Mouse (Mus musculus): ENCODE measurements around the gene Fam57b.

Gene Fam57b

GRCm38 (mm10) chr7:126797411-126798126 lies at the start of gene Fam57b:
TSS of gene Fam57b (plus strand) at chr7:126797668.
- peak; percentile 48 for DNase-seq

GRCm38 (mm10) chr7:126748824-126749223 lies 48.6 kb upstream of the Fam57b start:
- no peak for DNase-seq

- no peak for DNase-seq
Measured at GRCm38 (mm10) chr7:126749582-126750343, 47.7 kb upstream of the Fam57b start.

GRCm38 (mm10) chr7:126754866-126755265 lies 42.6 kb upstream of the Fam57b start:
- DNase-seq: peak; percentile 80 to 85

GRCm38 (mm10) chr7:126758539-126758938 lies 38.9 kb upstream of the Fam57b start:
- no peak for DNase-seq

GRCm38 (mm10) chr7:126759050-126759671 lies 38.3 kb upstream of the Fam57b start, which contains the start of gene Mapk3:
TSS of gene Mapk3 (plus strand) at chr7:126759601.
- DNase-seq: peak; percentile 87 to 89

GRCm38 (mm10) chr7:126759672-126760390 lies 37.6 kb upstream of the Fam57b start:
- DNase-seq: no peak

GRCm38 (mm10) chr7:126760391-126760802 lies 37.1 kb upstream of the Fam57b start:
- DNase-seq: peak; percentile 68 to 69

GRCm38 (mm10) chr7:126760956-126761355 lies 36.5 kb upstream of the Fam57b start:
- DNase-seq: no peak

GRCm38 (mm10) chr7:126761529-126762067 lies 35.9 kb upstream of the Fam57b start:
- no peak for DNase-seq

GRCm38 (mm10) chr7:126762471-126763008 lies 34.9 kb upstream of the Fam57b start:
- DNase-seq: no peak

GRCm38 (mm10) chr7:126765540-126765939 lies 31.9 kb upstream of the Fam57b start:
- DNase-seq: no peak

GRCm38 (mm10) chr7:126766201-126766600 lies 31.3 kb upstream of the Fam57b start, which contains the start of gene Gdpd3:
TSS of gene Gdpd3 (plus strand) at chr7:126766334.
- DNase-seq: no peak

GRCm38 (mm10) chr7:126767001-126767400 lies 30.5 kb upstream of the Fam57b start:
- no peak for DNase-seq

GRCm38 (mm10) chr7:126770784-126771183 lies 26.7 kb upstream of the Fam57b start:
- DNase-seq: no peak

GRCm38 (mm10) chr7:126773351-126773750 lies 24.1 kb upstream of the Fam57b start:
- no peak for DNase-seq

GRCm38 (mm10) chr7:126774463-126774862 lies 23.0 kb upstream of the Fam57b start:
- no peak for DNase-seq

- no peak for DNase-seq
Measured at GRCm38 (mm10) chr7:126775185-126775977, 22.1 kb upstream of the Fam57b start.

- DNase-seq: no peak
Measured at GRCm38 (mm10) chr7:126775978-126776234, 21.6 kb upstream of the Fam57b start.

- peak; percentile 92 to 98 for DNase-seq
Measured at GRCm38 (mm10) chr7:126776598-126777057, 20.8 kb upstream of the Fam57b start, which contains the start of gene Ypel3. TSS of gene Ypel3 (plus strand) at chr7:126776955.

GRCm38 (mm10) chr7:126777476-126777875 lies 20.0 kb upstream of the Fam57b start:
- DNase-seq: peak; percentile 42 to 48
